Mouse (Mus musculus): ENCODE measurements around the gene Olfr250. TPM values are rescaled to one million over a fixed set of nuclear protein-coding genes. Genes with fewer than 3 reads are reported as not detected.
"Not testable (repeated sequence)": the region's sequence is repeated elsewhere in the genome, so short reads cannot be mapped to it uniquely, and the experiment has no call there.

Olfr250 gene
- not detected in 2 replicates for polyA plus RNA-seq (2014; fragmentation: Nextera tagmentation; extraction: Ambion mirVana)

- Histone ChIP-seq H3K27ac (replicated peaks in 1 of 2; ENCODE audit: control insufficient read depth in 1 of 2, insufficient read depth in 1 of 2, low read depth in 2 of 2, low read length in 2 of 2) (no peak within 1 kb of the TSS), H3K36me3 (ENCODE audit: control insufficient read depth, insufficient read depth, low read length) (no peaks in the 10 kb centered on the region), H3K27me3 (ENCODE audit: control insufficient read depth, insufficient read depth, low read length) (no peaks in the 10 kb centered on the region), H3K4me2 (ENCODE audit: low read length) (no peak within 1 kb of the TSS), H3K4me1 (ENCODE audit: control insufficient read depth in 2 of 2, insufficient read depth in 2 of 2, low read length in 2 of 2) (no peaks in the 10 kb centered on the region), H3K4me3 (ENCODE audit: control insufficient read depth in 1 of 2, insufficient read depth in 1 of 2, low read depth in 1 of 2, low read length in 2 of 2) (no peak within 1 kb of the TSS), H3K9me3 (ENCODE audit: control insufficient read depth, low read length) (no peaks in the 10 kb centered on the region), H3K9ac (ENCODE audit: low read length) (no peak within 1 kb of the TSS)
- WGBS: 83% methylated on average over 2 of the region's 2 CpGs
- no peak for ATAC-seq (ENCODE audit: insufficient number of reproducible peaks, insufficient read depth, low FRiP score, low read depth)
Measured at GRCm38 (mm10) chr9:38366596-38366995, at the start of gene Olfr250. TSS of gene Olfr250 (plus strand) at chr9:38366896.

GRCm38 (mm10) chr9:38328760-38329159 lies 37.9 kb upstream of the Olfr250 start, which contains the start of gene Olfr25:
TSS of gene Olfr25 (plus strand) at chr9:38329060.
- 79% methylated on average over 3 of the region's 3 CpGs for WGBS
- H3K36me3 ChIP-seq (ENCODE audit: control insufficient read depth, insufficient read depth, low read length): no peaks in the 10 kb centered on the region
- H3K27me3 ChIP-seq (ENCODE audit: control insufficient read depth, insufficient read depth, low read length): no peaks in the 10 kb centered on the region
- no peaks in the 10 kb centered on the region for H3K4me1 ChIP-seq (ENCODE audit: control insufficient read depth in 2 of 2, insufficient read depth in 2 of 2, low read length in 2 of 2)
- no peak for ATAC-seq (ENCODE audit: insufficient number of reproducible peaks, insufficient read depth, low FRiP score, low read depth)
- no peaks in the 10 kb centered on the region for H3K9me3 ChIP-seq (ENCODE audit: control insufficient read depth, low read length)
- no peak within 1 kb of the TSS for H3K27ac ChIP-seq (replicated peaks in 1 of 2; ENCODE audit: control insufficient read depth in 1 of 2, insufficient read depth in 1 of 2, low read depth in 2 of 2, low read length in 2 of 2)
- H3K4me3 ChIP-seq (ENCODE audit: control insufficient read depth in 1 of 2, insufficient read depth in 1 of 2, low read depth in 1 of 2, low read length in 2 of 2): no peak within 1 kb of the TSS
- H3K4me2 ChIP-seq (ENCODE audit: low read length): no peak within 1 kb of the TSS
- H3K9ac ChIP-seq (ENCODE audit: low read length): no peak within 1 kb of the TSS

- H3K27ac ChIP-seq (replicated peaks in 1 of 2; ENCODE audit: control insufficient read depth in 1 of 2, insufficient read depth in 1 of 2, low read depth in 2 of 2, low read length in 2 of 2): no peak within 1 kb of the TSS
- ATAC-seq (ENCODE audit: insufficient number of reproducible peaks, insufficient read depth, low FRiP score, low read depth): no peak
- H3K36me3 ChIP-seq (ENCODE audit: control insufficient read depth, insufficient read depth, low read length): no peaks in the 10 kb centered on the region
- WGBS: 85% methylated on average over 4 of the region's 4 CpGs
- H3K27me3 ChIP-seq (ENCODE audit: control insufficient read depth, insufficient read depth, low read length): no peaks in the 10 kb centered on the region
- no peak within 1 kb of the TSS for H3K9ac ChIP-seq (ENCODE audit: low read length)
- no peaks in the 10 kb centered on the region for H3K9me3 ChIP-seq (ENCODE audit: control insufficient read depth, low read length)
- no peak within 1 kb of the TSS for H3K4me3 ChIP-seq (ENCODE audit: control insufficient read depth in 1 of 2, insufficient read depth in 1 of 2, low read depth in 1 of 2, low read length in 2 of 2)
- no peaks in the 10 kb centered on the region for H3K4me1 ChIP-seq (ENCODE audit: control insufficient read depth in 2 of 2, insufficient read depth in 2 of 2, low read length in 2 of 2)
- no peak within 1 kb of the TSS for H3K4me2 ChIP-seq (ENCODE audit: low read length)
Measured at GRCm38 (mm10) chr9:38348111-38348510, 18.6 kb upstream of the Olfr250 start, which contains the start of gene Olfr898. TSS of gene Olfr898 (plus strand) at chr9:38348411.

- no peak for ATAC-seq (ENCODE audit: insufficient number of reproducible peaks, insufficient read depth, low FRiP score, low read depth)
- no peaks in the 10 kb centered on the region for H3K27me3 ChIP-seq (ENCODE audit: control insufficient read depth, insufficient read depth, low read length)
- no peak within 1 kb of the TSS for H3K4me3 ChIP-seq (ENCODE audit: control insufficient read depth in 1 of 2, insufficient read depth in 1 of 2, low read depth in 1 of 2, low read length in 2 of 2)
- 57% methylated on average over 2 of the region's 2 CpGs for WGBS
- H3K27ac ChIP-seq (replicated peaks in 1 of 2; ENCODE audit: control insufficient read depth in 1 of 2, insufficient read depth in 1 of 2, low read depth in 2 of 2, low read length in 2 of 2): no peak within 1 kb of the TSS
- no peak within 1 kb of the TSS for H3K4me2 ChIP-seq (ENCODE audit: low read length)
- H3K9me3 ChIP-seq (ENCODE audit: control insufficient read depth, low read length): 0 out of 2 replicates have a peak, but pooled peaks cover 2% of the 10 kb centered on the region
- H3K9ac ChIP-seq (ENCODE audit: low read length): no peak within 1 kb of the TSS
- H3K4me1 ChIP-seq (ENCODE audit: control insufficient read depth in 2 of 2, insufficient read depth in 2 of 2, low read length in 2 of 2): no peaks in the 10 kb centered on the region
- H3K36me3 ChIP-seq (ENCODE audit: control insufficient read depth, insufficient read depth, low read length): no peaks in the 10 kb centered on the region
Measured at GRCm38 (mm10) chr9:38376786-38377185, 10.1 kb downstream of the Olfr250 start, which contains the start of gene Olfr251. TSS of gene Olfr251 (plus strand) at chr9:38377086.

- Histone ChIP-seq H3K27ac (replicated peaks in 1 of 2; ENCODE audit: control insufficient read depth in 1 of 2, insufficient read depth in 1 of 2, low read depth in 2 of 2, low read length in 2 of 2) (no peak within 1 kb of the TSS), H3K4me3 (ENCODE audit: control insufficient read depth in 1 of 2, insufficient read depth in 1 of 2, low read depth in 1 of 2, low read length in 2 of 2) (no peak within 1 kb of the TSS), H3K4me1 (ENCODE audit: control insufficient read depth in 2 of 2, insufficient read depth in 2 of 2, low read length in 2 of 2) (no peaks in the 10 kb centered on the region), H3K9ac (ENCODE audit: low read length) (no peak within 1 kb of the TSS), H3K4me2 (ENCODE audit: low read length) (no peak within 1 kb of the TSS), H3K27me3 (ENCODE audit: control insufficient read depth, insufficient read depth, low read length) (no peaks in the 10 kb centered on the region), H3K9me3 (ENCODE audit: control insufficient read depth, low read length) (no peaks in the 10 kb centered on the region), H3K36me3 (ENCODE audit: control insufficient read depth, insufficient read depth, low read length) (no peaks in the 10 kb centered on the region)
- no peak for ATAC-seq (ENCODE audit: insufficient number of reproducible peaks, insufficient read depth, low FRiP score, low read depth)
- WGBS: 70% methylated on average over 1 of the region's 1 CpGs
Measured at GRCm38 (mm10) chr9:38401398-38401797, 34.7 kb downstream of the Olfr250 start, which contains the start of gene Olfr147. TSS of gene Olfr147 (plus strand) at chr9:38401698.

- not testable (repeated sequence) for H3K27me3 ChIP-seq (ENCODE audit: control insufficient read depth, insufficient read depth, low read length); H3K9me3 ChIP-seq (ENCODE audit: control insufficient read depth, low read length); H3K4me2 ChIP-seq (ENCODE audit: low read length); H3K4me3 ChIP-seq (ENCODE audit: control insufficient read depth in 1 of 2, insufficient read depth in 1 of 2, low read depth in 1 of 2, low read length in 2 of 2); H3K9ac ChIP-seq (ENCODE audit: low read length); H3K27ac ChIP-seq (replicated peaks in 1 of 2; ENCODE audit: control insufficient read depth in 1 of 2, insufficient read depth in 1 of 2, low read depth in 2 of 2, low read length in 2 of 2); ATAC-seq (ENCODE audit: insufficient number of reproducible peaks, insufficient read depth, low FRiP score, low read depth); H3K36me3 ChIP-seq (ENCODE audit: control insufficient read depth, insufficient read depth, low read length); H3K4me1 ChIP-seq (ENCODE audit: control insufficient read depth in 2 of 2, insufficient read depth in 2 of 2, low read length in 2 of 2)
- WGBS: 84% methylated on average over 3 of the region's 3 CpGs
Measured at GRCm38 (mm10) chr9:38407502-38407901, 40.8 kb downstream of the Olfr250 start.

- H3K27me3 ChIP-seq (ENCODE audit: control insufficient read depth, insufficient read depth, low read length); ATAC-seq (ENCODE audit: insufficient number of reproducible peaks, insufficient read depth, low FRiP score, low read depth); H3K9ac ChIP-seq (ENCODE audit: low read length); H3K4me3 ChIP-seq (ENCODE audit: control insufficient read depth in 1 of 2, insufficient read depth in 1 of 2, low read depth in 1 of 2, low read length in 2 of 2); H3K36me3 ChIP-seq (ENCODE audit: control insufficient read depth, insufficient read depth, low read length); H3K4me2 ChIP-seq (ENCODE audit: low read length); H3K9me3 ChIP-seq (ENCODE audit: control insufficient read depth, low read length); H3K4me1 ChIP-seq (ENCODE audit: control insufficient read depth in 2 of 2, insufficient read depth in 2 of 2, low read length in 2 of 2); H3K27ac ChIP-seq (replicated peaks in 1 of 2; ENCODE audit: control insufficient read depth in 1 of 2, insufficient read depth in 1 of 2, low read depth in 2 of 2, low read length in 2 of 2): not testable (repeated sequence)
- WGBS: 85% methylated on average over 14 of the region's 14 CpGs
Measured at GRCm38 (mm10) chr9:38413502-38413901, 46.8 kb downstream of the Olfr250 start.

Data from heart, embryonic 14.5 days (tissue).